In genomic region chr4:134693202-134693940, GRCm38 (mm10) we compare ENCODE assay signal across 24 mouse cellular contexts. TPM values are rescaled to one million over a fixed set of nuclear protein-coding genes. Genes with fewer than 3 reads are reported as not detected.
DNase-seq lines count a peak whose midpoint lies in the region; ATAC-seq and TF ChIP-seq lines count a peak whose summit lies in the region.
"Had no signal": no experiment of that assay in that cellular context is flagged by ENCODE, and none has a peak within 500 bp of the region (broad histone marks: within the 10 kb centered on the region; RNA-seq: fewer than 3 reads in every experiment).

No protein-coding gene starts in this region.

- no peaks in the 10 kb centered on the region for H3K36me3 ChIP-seq in midbrain, embryonic 11.5 days (ENCODE audit: control insufficient read depth, insufficient read depth, low read length)
- no peaks in the 10 kb centered on the region for H3K36me3 ChIP-seq in midbrain, embryonic 15.5 days (replicated peaks)
- H3K36me3 ChIP-seq: embryonic facial prominence, embryonic 13.5 days; embryonic facial prominence, embryonic 15.5 days; forebrain, embryonic 12.5 days; G1E had no signal

- no peak overlapping the region for H3K9ac ChIP-seq in midbrain, embryonic 11.5 days (ENCODE audit: low read length)
- H3K9ac ChIP-seq in midbrain, embryonic 15.5 days = no peak overlapping the region
- H3K9ac ChIP-seq: embryonic facial prominence, embryonic 13.5 days; embryonic facial prominence, embryonic 15.5 days; forebrain, embryonic 12.5 days had no signal

- 0 out of 2 replicates have a peak overlapping the region, but pooled peaks have one; percentile 26 for H3K27ac ChIP-seq in cerebellum, adult 2 months (ENCODE audit: insufficient read depth, low read length)
- no peak overlapping the region for H3K27ac ChIP-seq in midbrain, embryonic 11.5 days (ENCODE audit: low read depth, low read length)
- no peak overlapping the region for H3K27ac ChIP-seq in midbrain, embryonic 15.5 days
- H3K27ac ChIP-seq: embryonic facial prominence, embryonic 13.5 days; embryonic facial prominence, embryonic 15.5 days; forebrain, embryonic 10.5 days; forebrain, embryonic 12.5 days; gastrocnemius, adult 2 months had no signal

- ATAC-seq in midbrain, embryonic 11.5 days (ENCODE audit: low FRiP score) = no peak
- no peak for ATAC-seq in midbrain, embryonic 15.5 days (replicated peaks)
- ATAC-seq: activated CD4-positive, CD25-positive, alpha-beta regulatory T cell, adult 4 months; CD4-positive, CD25-positive, alpha-beta regulatory T cell, adult 4 months; forebrain, embryonic 14.5 days; forebrain, embryonic 16.5 days; Patski had no signal

- peaks cover 3% of the 10 kb centered on the region; the same call in 1 of the 2 replicates for H3K9me3 ChIP-seq in midbrain, embryonic 11.5 days (ENCODE audit: control insufficient read depth, low read length)
- H3K9me3 ChIP-seq in midbrain, embryonic 15.5 days = 0 out of 2 replicates have a peak, but pooled peaks cover 4% of the 10 kb centered on the region
- H3K9me3 ChIP-seq: embryonic facial prominence, embryonic 13.5 days had no signal

- TF ChIP-seq CTCF in cerebellum, adult 2 months (IDR thresholded peaks at IDR 0.05; ENCODE audit: borderline replicate concordance, insufficient read depth, low read depth, low read length) = no peak

- peaks cover 31% of the 10 kb centered on the region for H3K4me1 ChIP-seq in cerebellum, adult 2 months (ENCODE audit: control insufficient read depth, insufficient read depth, low read length)
- no peaks in the 10 kb centered on the region for H3K4me1 ChIP-seq in midbrain, embryonic 11.5 days (ENCODE audit: control insufficient read depth, insufficient read depth, low read length)
- no peaks in the 10 kb centered on the region for H3K4me1 ChIP-seq in midbrain, embryonic 15.5 days
- H3K4me1 ChIP-seq: embryonic facial prominence, embryonic 13.5 days; embryonic facial prominence, embryonic 15.5 days; forebrain, embryonic 10.5 days; forebrain, embryonic 12.5 days had no signal

- no peak overlapping the region for H3K4me3 ChIP-seq in cerebellum, adult 2 months (replicated peaks; ENCODE audit: insufficient read depth, low read depth, low read length)
- H3K4me3 ChIP-seq in midbrain, embryonic 11.5 days (ENCODE audit: low read depth, low read length) = no peak overlapping the region
- no peak overlapping the region for H3K4me3 ChIP-seq in midbrain, embryonic 15.5 days
- H3K4me3 ChIP-seq: embryonic facial prominence, embryonic 13.5 days; embryonic facial prominence, embryonic 15.5 days; erythroblast, embryonic 14.5 days; forebrain, embryonic 10.5 days; forebrain, embryonic 12.5 days; gastrocnemius, adult 2 months had no signal

- DNase-seq in adrenal gland, adult (ENCODE audit: inconsistent age in 2 of 2, low spot score in 1 of 2) = peak; percentile 60 to 64
- no peak for DNase-seq in adrenal gland, adult 8-10 months
- peak; percentile 59 for DNase-seq in adrenal gland, postnatal 14 days
- no peak for DNase-seq in adrenal gland, postnatal 25 days
- DNase-seq in cerebellum, adult 2 months = peak; percentile 38 to 52
- DNase-seq in cerebellum, adult 9-10 months = no peak
- DNase-seq in midbrain, embryonic 11.5 days (ENCODE audit: low spot score, missing footprints) = peak; percentile 73
- DNase-seq: adrenal gland, adult 2 months; B cell, adult 2 months; cerebellum, postnatal 10 days; embryo, embryonic 11 days; gastrocnemius, adult 2 months had no signal

- WGBS in cerebellum, adult 2 months = 20% methylated on average over 9 of the region's 9 CpGs
- WGBS in midbrain, embryonic 11.5 days = 74% methylated on average over 9 of the region's 9 CpGs
- WGBS in midbrain, embryonic 15.5 days = 74% methylated on average over 9 of the region's 9 CpGs

- no peaks in the 10 kb centered on the region for H3K27me3 ChIP-seq in cerebellum, adult 2 months (ENCODE audit: control insufficient read depth, insufficient read depth, low read length)
- no peaks in the 10 kb centered on the region for H3K27me3 ChIP-seq in midbrain, embryonic 11.5 days (ENCODE audit: control insufficient read depth, insufficient read depth, low read length)
- no peaks in the 10 kb centered on the region for H3K27me3 ChIP-seq in midbrain, embryonic 15.5 days (replicated peaks)
- H3K27me3 ChIP-seq: embryonic facial prominence, embryonic 13.5 days; embryonic facial prominence, embryonic 15.5 days; forebrain, embryonic 12.5 days; Patski had no signal

- no peak overlapping the region for H3K4me2 ChIP-seq in midbrain, embryonic 11.5 days
- no peak overlapping the region for H3K4me2 ChIP-seq in midbrain, embryonic 15.5 days
- H3K4me2 ChIP-seq: embryonic facial prominence, embryonic 13.5 days; embryonic facial prominence, embryonic 15.5 days; forebrain, embryonic 12.5 days had no signal

- no peak for TF ChIP-seq POLR2A in cerebellum, adult 2 months (IDR thresholded peaks at IDR 0.05; ENCODE audit: borderline replicate concordance, insufficient read depth, low read length)

RNA-seq across cellular contexts. Expression of gene Man1c1, which starts 10.7 kb away (rescaled TPM):
- total RNA-seq in adrenal gland, adult 8-10 months (2022) = 10 to 100 TPM; 15.3 to 41.3 (median 29.9) TPM
- total RNA-seq in adrenal gland, postnatal 14 days (2021) = 19.6 and 21.5 TPM in 2 replicates
- total RNA-seq in adrenal gland, postnatal 25 days (2021) = 16.7 and 22.0 TPM in 2 replicates
- 30.1 and 36.3 TPM in 2 replicates for polyA plus RNA-seq in cerebellum, adult 2 months (2012; rRNA removed)
- 3.1 and 3.2 TPM in 2 replicates for polyA plus RNA-seq in midbrain, embryonic 11.5 days (2014; fragmentation: Nextera tagmentation; extraction: Ambion mirVana)
- 3.8 and 4.3 TPM in 2 replicates for polyA plus RNA-seq in midbrain, embryonic 15.5 days (2015; fragmentation: Nextera tagmentation; extraction: Ambion mirVana)
- polyA plus RNA-seq: G1E had no signal

Comparison
In these comparisons a context has a peak if more than half of its experiments do, and no peak if none do; other contexts are left out.
1. DNase-seq: peak in adrenal gland, adult (2 of 2), adrenal gland, postnatal 14 days (single experiment), cerebellum, adult 2 months (2 of 2) and midbrain, embryonic 11.5 days (single experiment); none in adrenal gland, adult 8-10 months (single experiment), adrenal gland, postnatal 25 days (single experiment) and cerebellum, adult 9-10 months (single experiment).